Mouse (Mus musculus): ENCODE measurements around the gene Mcfd2. TPM values are rescaled to one million over a fixed set of nuclear protein-coding genes. Genes with fewer than 3 reads are reported as not detected.
"Not testable (repeated sequence)": the region's sequence is repeated elsewhere in the genome, so short reads cannot be mapped to it uniquely, and the experiment has no call there.

Mcfd2 gene
- 10 to 100 TPM; 21.3 to 23.9 (median 23.1) TPM for total RNA-seq (2022)

GRCm38 (mm10) chr17:87265792-87266186 lies at the start of gene Mcfd2:
Gene Mcfd2 (minus strand): TSS chr17:87265935.
- peak; percentile 88 to 93 for DNase-seq (ENCODE audit: low spot score in 2 of 2)

- peak; percentile 89 to 90 for DNase-seq (ENCODE audit: low spot score in 2 of 2)
These were observed 49.3 kb upstream of the Mcfd2 start for GRCm38 (mm10) chr17:87315021-87315531.

DNA sequence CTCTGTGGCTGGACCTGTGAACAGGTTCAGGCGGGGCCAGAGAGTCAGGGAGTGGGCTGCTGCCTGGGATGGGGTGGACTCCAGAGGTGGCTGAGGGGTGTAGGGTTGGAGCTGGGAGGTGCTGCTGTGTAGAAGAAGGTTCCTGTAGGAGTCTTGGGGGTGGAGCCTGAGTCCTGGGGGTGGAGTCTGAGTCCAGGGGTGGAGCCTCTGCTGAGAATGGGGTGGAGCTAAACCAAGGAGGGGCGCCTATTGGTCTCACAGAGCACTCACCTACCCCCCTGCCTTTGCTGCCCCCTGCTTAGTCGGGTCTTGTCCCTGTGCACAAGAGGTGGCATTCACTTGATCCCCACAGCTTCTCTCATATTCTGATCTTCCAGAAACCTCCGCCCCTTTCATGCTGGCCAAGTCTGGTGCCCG lies 48.8 kb upstream of the Mcfd2 start:
- peak; percentile 76 to 78 for DNase-seq (ENCODE audit: low spot score in 2 of 2)

- no peak for DNase-seq (ENCODE audit: low spot score in 2 of 2)
These were observed 48.4 kb upstream of the Mcfd2 start for GRCm38 (mm10) chr17:87314121-87314520.

- DNase-seq (ENCODE audit: low spot score in 2 of 2) = no peak
These were observed 47.5 kb upstream of the Mcfd2 start for GRCm38 (mm10) chr17:87312924-87313870.

- no peak for DNase-seq (ENCODE audit: low spot score in 2 of 2)
These were observed 46.6 kb upstream of the Mcfd2 start for GRCm38 (mm10) chr17:87312351-87312750.

DNA sequence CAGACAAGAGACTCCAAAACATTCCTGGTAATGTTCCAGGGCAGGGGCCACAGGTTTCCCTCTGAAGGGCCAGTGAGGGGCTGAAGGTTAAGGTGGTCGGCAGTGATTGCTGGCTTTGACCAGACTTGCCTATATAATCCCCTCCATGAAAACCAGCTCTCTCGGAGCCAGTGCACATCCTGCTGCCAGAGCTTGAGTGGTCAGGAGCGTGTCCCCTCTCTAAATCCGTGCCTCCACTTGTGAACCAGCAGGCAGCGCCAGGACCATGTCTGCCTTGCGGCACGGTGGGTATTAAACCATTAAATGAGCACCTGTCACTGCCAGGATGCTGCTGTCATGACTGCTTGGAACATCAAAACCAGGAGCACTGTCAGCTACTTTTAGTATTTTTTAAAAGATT lies 44.8 kb upstream of the Mcfd2 start:
- no peak for DNase-seq (ENCODE audit: low spot score in 2 of 2)

- peak in 1 of 2 experiments; percentile 39 for DNase-seq (ENCODE audit: low spot score in 2 of 2)
These were observed 43.5 kb upstream of the Mcfd2 start for GRCm38 (mm10) chr17:87309073-87309788.

- DNase-seq (ENCODE audit: low spot score in 2 of 2) = no peak
These were observed 41.0 kb upstream of the Mcfd2 start for GRCm38 (mm10) chr17:87306746-87307145.

- no peak for DNase-seq (ENCODE audit: low spot score in 2 of 2)
These were observed 39.3 kb upstream of the Mcfd2 start for GRCm38 (mm10) chr17:87305065-87305464.

GRCm38 (mm10) chr17:87304151-87304894 lies 38.6 kb upstream of the Mcfd2 start:
- no peak for DNase-seq (ENCODE audit: low spot score in 2 of 2)

- no peak for DNase-seq (ENCODE audit: low spot score in 2 of 2)
These were observed 36.5 kb upstream of the Mcfd2 start for GRCm38 (mm10) chr17:87302014-87302794.

DNA sequence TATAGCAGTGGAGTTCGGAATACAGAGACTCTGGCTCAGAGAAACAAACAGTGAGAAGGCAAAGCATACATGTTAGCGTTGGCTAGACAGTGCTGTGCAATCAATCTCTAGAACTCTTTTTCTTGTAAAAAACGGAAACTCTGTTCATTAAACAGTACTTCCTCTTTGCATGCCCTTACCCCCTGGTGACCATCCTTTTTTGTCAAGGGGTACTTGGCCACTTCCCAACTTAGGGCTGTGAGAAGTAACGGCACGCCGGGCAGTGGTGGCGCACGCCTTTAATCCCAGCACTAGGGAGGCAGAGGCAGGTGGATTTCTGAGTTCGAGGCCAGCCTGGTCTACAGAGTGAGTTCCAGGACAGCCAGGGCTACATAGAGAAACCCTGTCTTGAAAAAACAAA lies 35.9 kb upstream of the Mcfd2 start:
- not testable (repeated sequence) for DNase-seq (ENCODE audit: low spot score in 2 of 2)

GRCm38 (mm10) chr17:87300340-87300739 lies 34.6 kb upstream of the Mcfd2 start:
- no peak for DNase-seq (ENCODE audit: low spot score in 2 of 2)

DNA sequence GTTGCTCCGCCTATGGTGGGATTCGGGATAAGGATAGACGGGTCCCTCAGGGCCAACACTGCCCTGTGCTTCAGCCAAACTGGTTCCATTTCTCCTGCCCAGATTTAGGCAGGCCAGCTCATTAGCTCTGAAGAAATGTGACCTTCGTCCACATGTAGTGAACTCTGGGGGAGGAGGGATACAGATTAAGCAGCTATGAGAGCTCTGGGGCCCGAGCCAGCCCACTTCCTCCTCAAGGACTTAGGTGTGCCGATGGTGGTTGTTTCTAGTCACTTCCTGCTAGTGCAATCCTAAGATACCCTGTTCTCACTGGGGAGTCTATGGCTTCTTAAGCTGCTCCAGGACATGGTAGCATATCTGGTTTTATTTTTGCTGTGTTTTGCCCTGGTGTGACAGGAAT lies 33.2 kb upstream of the Mcfd2 start:
- DNase-seq (ENCODE audit: low spot score in 2 of 2) = no peak

DNA sequence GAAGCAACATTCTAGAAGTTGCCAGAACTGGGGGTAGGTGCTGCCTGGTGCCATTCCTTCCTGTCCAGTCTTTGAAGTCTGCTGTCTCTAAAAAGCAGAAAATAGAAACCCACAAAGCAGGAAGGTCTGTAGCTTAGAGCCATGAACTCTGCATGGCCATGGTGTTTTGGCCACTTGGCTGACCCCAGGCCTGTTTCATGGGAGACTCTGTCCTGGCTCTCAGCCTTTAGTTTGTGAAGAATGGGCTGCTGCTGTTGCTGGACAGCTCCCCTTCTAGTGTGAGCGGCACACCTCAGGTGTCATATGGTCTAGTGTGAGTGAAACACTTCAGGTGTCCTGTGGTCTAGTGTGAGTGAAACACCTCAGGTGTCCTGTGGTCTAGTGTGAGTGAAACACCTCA lies 31.0 kb upstream of the Mcfd2 start:
- not testable (repeated sequence) for DNase-seq (ENCODE audit: low spot score in 2 of 2)

DNA sequence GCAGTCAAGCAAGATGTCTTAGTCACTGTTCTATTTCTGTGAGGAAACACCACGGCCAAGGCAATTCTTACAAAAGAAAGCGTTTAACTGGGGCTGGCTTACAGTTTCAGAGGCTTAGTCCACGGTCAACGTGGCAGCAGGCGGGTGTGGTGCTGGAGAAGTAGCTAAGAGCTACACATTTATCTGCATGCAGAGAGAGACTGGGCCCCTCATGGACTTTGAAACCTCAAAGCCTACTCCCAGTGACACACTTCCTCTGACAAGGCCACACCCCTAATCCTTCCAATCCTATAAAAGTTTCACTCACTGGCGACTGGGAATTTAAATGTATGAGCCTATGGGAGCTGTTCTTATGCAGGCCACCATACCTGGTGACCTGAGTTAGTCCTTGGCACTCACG lies 30.0 kb upstream of the Mcfd2 start:
- no peak for DNase-seq (ENCODE audit: low spot score in 2 of 2)

DNA sequence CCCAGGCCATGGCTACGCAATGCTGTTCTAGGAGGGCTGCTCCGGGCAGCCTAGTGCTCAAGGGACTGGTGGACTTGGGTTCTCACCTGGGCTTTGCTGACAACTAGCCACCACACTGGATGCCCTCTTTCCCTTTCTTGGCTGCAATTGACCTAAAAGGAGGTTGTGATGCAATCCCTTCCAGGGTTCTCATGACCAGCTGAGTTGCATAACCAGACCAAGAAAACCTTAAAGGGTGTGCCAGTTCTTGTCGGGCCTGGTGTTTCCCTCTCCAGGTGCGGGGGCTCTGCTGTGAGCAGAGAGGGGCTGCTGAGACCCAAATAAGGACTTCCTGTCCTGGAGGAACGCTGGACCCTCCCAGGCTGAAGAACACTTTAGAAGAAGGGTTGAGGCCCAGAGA lies 27.4 kb upstream of the Mcfd2 start:
- DNase-seq (ENCODE audit: low spot score in 2 of 2) = no peak

DNA sequence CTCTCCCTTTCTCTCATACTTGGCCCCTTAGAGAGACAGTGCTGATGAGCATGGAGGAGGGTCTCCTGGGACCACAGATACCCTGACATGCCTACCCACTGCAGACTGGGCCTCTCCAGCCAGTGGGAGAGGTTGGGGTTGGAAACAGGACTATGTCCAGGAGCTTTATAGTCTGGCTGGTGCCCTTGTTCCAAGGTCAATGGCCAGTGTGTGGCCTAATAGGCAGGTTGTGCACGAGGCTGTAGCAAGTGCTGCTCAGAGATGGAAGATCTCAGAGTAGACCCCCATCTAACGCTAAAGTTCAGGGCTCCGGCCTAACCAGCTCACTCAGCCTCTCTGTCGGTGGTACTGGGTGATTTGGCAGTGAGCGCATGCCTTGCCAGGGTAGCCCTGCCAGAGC lies 26.0 kb upstream of the Mcfd2 start:
- no peak for DNase-seq (ENCODE audit: low spot score in 2 of 2)

GRCm38 (mm10) chr17:87291037-87291436 lies 25.3 kb upstream of the Mcfd2 start:
- DNase-seq (ENCODE audit: low spot score in 2 of 2) = no peak

GRCm38 (mm10) chr17:87289367-87289766 lies 23.6 kb upstream of the Mcfd2 start:
- no peak for DNase-seq (ENCODE audit: low spot score in 2 of 2)
